Mouse (Mus musculus) stomach, postnatal 0 days (tissue): ENCODE measurements around the gene Hcrt.

ENCODE experiments used
- CTCF ChIP-seq: IDR thresholded peaks from 2 replicates; pipeline ENCODE4 v1.5.1; 2016; ENCODE audit warnings: antibody characterized with exemption, low read depth, mild to moderate bottlenecking, moderate library complexity
- EP300 ChIP-seq: optimal IDR thresholded peaks from 2 replicates; pipeline ENCODE3; 2016; ENCODE audit warnings: antibody characterized with exemption

DNA sequence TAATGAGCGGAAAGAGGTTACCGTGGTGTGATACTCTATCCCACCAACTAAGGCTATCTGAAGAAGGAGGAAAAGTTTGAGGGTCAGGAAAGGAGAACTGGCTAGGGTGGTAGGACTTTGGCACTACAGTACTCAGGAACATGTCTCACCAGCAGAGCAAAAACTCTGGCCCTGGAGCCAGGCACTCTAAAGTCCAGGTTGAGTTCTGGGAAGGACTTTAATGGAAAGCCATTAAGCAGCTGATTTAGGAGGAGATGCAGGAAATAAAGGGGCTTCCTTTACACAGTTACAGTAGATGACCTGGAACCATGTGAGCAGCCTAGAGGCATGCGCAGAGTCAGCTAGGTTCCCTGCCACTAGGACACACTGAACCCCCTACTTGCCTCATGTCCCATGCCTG is 35.5 kb downstream of the Hcrt start:
- TF ChIP-seq CTCF (no peak), EP300 (no peak)
